Mouse (Mus musculus) frontal cortex, adult (tissue): ENCODE results near the gene Dnajc28.

Source experiments
- ATAC-seq: cut with Nextera tagmentation; 2 replicates; pipeline ENCODE4 v1.9.2; 2017; ENCODE audit warnings: mild to moderate bottlenecking, moderate library complexity, mixed read lengths; ENCODE audit not compliant: low TSS enrichment

The Dnajc28 gene

GRCm38 (mm10) chr16:91632439-91632838, 13.6 kb upstream of the Dnajc28 start:
- peak; percentile 85 for ATAC-seq

GRCm38 (mm10) chr16:91630584-91630983, 11.8 kb upstream of the Dnajc28 start:
- ATAC-seq = no peak

GRCm38 (mm10) chr16:91629749-91630148, 10.9 kb upstream of the Dnajc28 start:
- no peak for ATAC-seq

- no peak for ATAC-seq
These were observed 9.8 kb upstream of the Dnajc28 start for GRCm38 (mm10) chr16:91628673-91629072.

- peak; percentile 78 for ATAC-seq
These were observed 9.0 kb upstream of the Dnajc28 start for GRCm38 (mm10) chr16:91627831-91628230.

GRCm38 (mm10) chr16:91623074-91623473, 4.2 kb upstream of the Dnajc28 start:
- no peak for ATAC-seq

GRCm38 (mm10) chr16:91620991-91621390, 2.2 kb upstream of the Dnajc28 start:
- ATAC-seq = no peak

GRCm38 (mm10) chr16:91620185-91620584, 1.4 kb upstream of the Dnajc28 start:
- ATAC-seq = no peak

- ATAC-seq = no peak
These were observed 4.3 kb downstream of the Dnajc28 start for GRCm38 (mm10) chr16:91614552-91614951.

GRCm38 (mm10) chr16:91612525-91612924, 6.3 kb downstream of the Dnajc28 start:
- ATAC-seq = no peak

- no peak for ATAC-seq
These were observed 7.6 kb downstream of the Dnajc28 start for GRCm38 (mm10) chr16:91611248-91611647.

GRCm38 (mm10) chr16:91609501-91610245, 9.2 kb downstream of the Dnajc28 start:
- no peak for ATAC-seq

- ATAC-seq = no peak
These were observed 11.9 kb downstream of the Dnajc28 start for GRCm38 (mm10) chr16:91606958-91607357.

- ATAC-seq = no peak
These were observed 13.7 kb downstream of the Dnajc28 start for GRCm38 (mm10) chr16:91605156-91605555.

GRCm38 (mm10) chr16:91601693-91602092, 17.1 kb downstream of the Dnajc28 start:
- ATAC-seq = no peak

GRCm38 (mm10) chr16:91601081-91601480, 17.7 kb downstream of the Dnajc28 start:
- no peak for ATAC-seq

- ATAC-seq = no peak
These were observed 19.6 kb downstream of the Dnajc28 start for GRCm38 (mm10) chr16:91599242-91599641.

GRCm38 (mm10) chr16:91597672-91598010, 21.2 kb downstream of the Dnajc28 start, which contains the start of gene Tmem50b:
Tmem50b (minus strand) TSS chr16:91597800.
- peak; percentile 91 for ATAC-seq

- peak; percentile 50 for ATAC-seq
These were observed 21.8 kb downstream of the Dnajc28 start for GRCm38 (mm10) chr16:91596779-91597671.

GRCm38 (mm10) chr16:91596397-91596778, 22.4 kb downstream of the Dnajc28 start:
- ATAC-seq = no peak

- no peak for ATAC-seq
These were observed 23.8 kb downstream of the Dnajc28 start for GRCm38 (mm10) chr16:91595076-91595475.

GRCm38 (mm10) chr16:91593262-91593661, 25.6 kb downstream of the Dnajc28 start:
- no peak for ATAC-seq

- no peak for ATAC-seq
These were observed 26.7 kb downstream of the Dnajc28 start for GRCm38 (mm10) chr16:91592162-91592561.
